Mouse (Mus musculus): ENCODE data around the gene Hist2h2be. TPM values are rescaled to one million over a fixed set of nuclear protein-coding genes. Genes with fewer than 3 reads are reported as not detected.

Gene Hist2h2be
- polyA plus RNA-seq, 1 experiment from 2014 or later = 7.2 TPM

GRCm38 (mm10) chr3:96230910-96231757 lies 10.2 kb downstream of the Hist2h2be start:
- no peak overlapping the region for H3K27ac ChIP-seq (replicated peaks; ENCODE audit: low read depth, low read length)
- H3K27me3 ChIP-seq (ENCODE audit: control insufficient read depth, insufficient read depth, low read length) = no peaks in the 10 kb centered on the region
- DNase-seq (ENCODE audit: low spot score) (no peak), ATAC-seq (ENCODE audit: insufficient number of reproducible peaks, low FRiP score, low TSS enrichment, low read depth) (no peak)
- no peaks in the 10 kb centered on the region for H3K9me3 ChIP-seq (ENCODE audit: control insufficient read depth, low read length)
- H3K9ac ChIP-seq (ENCODE audit: low read length) = no peak overlapping the region
- H3K4me1 ChIP-seq (ENCODE audit: control insufficient read depth, insufficient read depth, low read length) = no peaks in the 10 kb centered on the region
- no peak overlapping the region for H3K4me2 ChIP-seq (ENCODE audit: low read depth, severe bottlenecking)
- no peak overlapping the region for H3K4me3 ChIP-seq (ENCODE audit: low read depth, low read length)
- 77% methylated on average over 4 of the region's 4 CpGs for WGBS
- no peaks in the 10 kb centered on the region for H3K36me3 ChIP-seq (ENCODE audit: control insufficient read depth, insufficient read depth, low read length)

- no peak for ATAC-seq (ENCODE audit: insufficient number of reproducible peaks, low FRiP score, low TSS enrichment, low read depth)
- 63% methylated on average over 2 of the region's 2 CpGs for WGBS
These were observed 10.8 kb downstream of the Hist2h2be start for GRCm38 (mm10) chr3:96231758-96232120.

GRCm38 (mm10) chr3:96234914-96235313 lies 14.0 kb downstream of the Hist2h2be start:
- H3K27ac ChIP-seq (replicated peaks; ENCODE audit: low read depth, low read length) = no peak overlapping the region
- H3K4me2 ChIP-seq (ENCODE audit: low read depth, severe bottlenecking) = no peak overlapping the region
- H3K36me3 ChIP-seq (ENCODE audit: control insufficient read depth, insufficient read depth, low read length) = no peaks in the 10 kb centered on the region
- no peak overlapping the region for H3K4me3 ChIP-seq (ENCODE audit: low read depth, low read length)
- no peak for ATAC-seq (ENCODE audit: insufficient number of reproducible peaks, low FRiP score, low TSS enrichment, low read depth)
- H3K27me3 ChIP-seq (ENCODE audit: control insufficient read depth, insufficient read depth, low read length) = no peaks in the 10 kb centered on the region
- no peaks in the 10 kb centered on the region for H3K9me3 ChIP-seq (ENCODE audit: control insufficient read depth, low read length)
- 88% methylated on average over 2 of the region's 2 CpGs for WGBS
- no peak for DNase-seq (ENCODE audit: low spot score)
- H3K4me1 ChIP-seq (ENCODE audit: control insufficient read depth, insufficient read depth, low read length) = 0 out of 2 replicates have a peak, but pooled peaks cover 3% of the 10 kb centered on the region
- H3K9ac ChIP-seq (ENCODE audit: low read length) = no peak overlapping the region

More at GRCm38 (mm10) chr3:96231758-96232120, 10.8 kb downstream of the Hist2h2be start:
- Histone ChIP-seq H3K27me3 (ENCODE audit: control insufficient read depth, insufficient read depth, low read length) (no peaks in the 10 kb centered on the region), H3K9me3 (ENCODE audit: control insufficient read depth, low read length) (no peaks in the 10 kb centered on the region), H3K27ac (replicated peaks; ENCODE audit: low read depth, low read length) (no peak overlapping the region), H3K4me3 (ENCODE audit: low read depth, low read length) (no peak overlapping the region), H3K4me2 (ENCODE audit: low read depth, severe bottlenecking) (no peak overlapping the region), H3K9ac (ENCODE audit: low read length) (no peak overlapping the region), H3K36me3 (ENCODE audit: control insufficient read depth, insufficient read depth, low read length) (no peaks in the 10 kb centered on the region), H3K4me1 (ENCODE audit: control insufficient read depth, insufficient read depth, low read length) (no peaks in the 10 kb centered on the region)
- no peak for DNase-seq (ENCODE audit: low spot score)

- DNase-seq (ENCODE audit: low spot score) (no peak), ATAC-seq (ENCODE audit: insufficient number of reproducible peaks, low FRiP score, low TSS enrichment, low read depth) (no peak)
- Histone ChIP-seq H3K27ac (replicated peaks; ENCODE audit: low read depth, low read length) (no peak overlapping the region), H3K27me3 (ENCODE audit: control insufficient read depth, insufficient read depth, low read length) (no peaks in the 10 kb centered on the region), H3K4me3 (ENCODE audit: low read depth, low read length) (no peak overlapping the region), H3K9ac (ENCODE audit: low read length) (no peak overlapping the region), H3K9me3 (ENCODE audit: control insufficient read depth, low read length) (no peaks in the 10 kb centered on the region), H3K4me2 (ENCODE audit: low read depth, severe bottlenecking) (no peak overlapping the region), H3K4me1 (ENCODE audit: control insufficient read depth, insufficient read depth, low read length) (0 out of 2 replicates have a peak, but pooled peaks cover 4% of the 10 kb centered on the region), H3K36me3 (ENCODE audit: control insufficient read depth, insufficient read depth, low read length) (no peaks in the 10 kb centered on the region)
- WGBS = 77% methylated on average over 3 of the region's 3 CpGs
These were observed 14.9 kb downstream of the Hist2h2be start for GRCm38 (mm10) chr3:96235836-96236235.

GRCm38 (mm10) chr3:96236834-96237334 lies 16.0 kb downstream of the Hist2h2be start:
- DNase-seq (ENCODE audit: low spot score) (no peak), ATAC-seq (ENCODE audit: insufficient number of reproducible peaks, low FRiP score, low TSS enrichment, low read depth) (no peak)
- Histone ChIP-seq H3K9me3 (ENCODE audit: control insufficient read depth, low read length) (no peaks in the 10 kb centered on the region), H3K4me2 (ENCODE audit: low read depth, severe bottlenecking) (peak overlapping the region; percentile 60), H3K9ac (ENCODE audit: low read length) (peak overlapping the region; percentile 78; the same call in 1 of the 2 replicates), H3K27me3 (ENCODE audit: control insufficient read depth, insufficient read depth, low read length) (no peaks in the 10 kb centered on the region), H3K4me3 (ENCODE audit: low read depth, low read length) (peak overlapping the region; percentile 40), H3K36me3 (ENCODE audit: control insufficient read depth, insufficient read depth, low read length) (no peaks in the 10 kb centered on the region), H3K27ac (replicated peaks; ENCODE audit: low read depth, low read length) (peak overlapping the region; percentile 89), H3K4me1 (ENCODE audit: control insufficient read depth, insufficient read depth, low read length) (0 out of 2 replicates have a peak, but pooled peaks cover 5% of the 10 kb centered on the region)
- 83% methylated on average over 4 of the region's 4 CpGs for WGBS

GRCm38 (mm10) chr3:96237335-96237903 lies 16.5 kb downstream of the Hist2h2be start:
- WGBS = 27% methylated on average over 7 of the region's 7 CpGs
- peak overlapping the region; percentile 78 for H3K9ac ChIP-seq (ENCODE audit: low read length)
- 0 out of 2 replicates have a peak, but pooled peaks cover 5% of the 10 kb centered on the region for H3K4me1 ChIP-seq (ENCODE audit: control insufficient read depth, insufficient read depth, low read length)
- ATAC-seq (ENCODE audit: insufficient number of reproducible peaks, low FRiP score, low TSS enrichment, low read depth) = no peak
- DNase-seq (ENCODE audit: low spot score) = peak; percentile 61
- H3K27ac ChIP-seq (replicated peaks; ENCODE audit: low read depth, low read length) = peak overlapping the region; percentile 89
- H3K27me3 ChIP-seq (ENCODE audit: control insufficient read depth, insufficient read depth, low read length) = no peaks in the 10 kb centered on the region
- H3K4me2 ChIP-seq (ENCODE audit: low read depth, severe bottlenecking) = peak overlapping the region; percentile 60
- H3K9me3 ChIP-seq (ENCODE audit: control insufficient read depth, low read length) = no peaks in the 10 kb centered on the region
- H3K4me3 ChIP-seq (ENCODE audit: low read depth, low read length) = peak overlapping the region; percentile 40
- no peaks in the 10 kb centered on the region for H3K36me3 ChIP-seq (ENCODE audit: control insufficient read depth, insufficient read depth, low read length)

GRCm38 (mm10) chr3:96237904-96238511 lies 17.1 kb downstream of the Hist2h2be start:
- WGBS = under 1% methylated on average over 12 of the region's 12 CpGs
- no peaks in the 10 kb centered on the region for H3K9me3 ChIP-seq (ENCODE audit: control insufficient read depth, low read length)
- DNase-seq (ENCODE audit: low spot score) = peak; percentile 63

More at GRCm38 (mm10) chr3:96237904-96238511, 17.1 kb downstream of the Hist2h2be start:
- ATAC-seq (ENCODE audit: insufficient number of reproducible peaks, low FRiP score, low TSS enrichment, low read depth) = no peak
- H3K4me3 ChIP-seq (ENCODE audit: low read depth, low read length) = peak overlapping the region; percentile 40
- H3K27me3 ChIP-seq (ENCODE audit: control insufficient read depth, insufficient read depth, low read length) = no peaks in the 10 kb centered on the region
- 0 out of 2 replicates have a peak, but pooled peaks cover 7% of the 10 kb centered on the region for H3K4me1 ChIP-seq (ENCODE audit: control insufficient read depth, insufficient read depth, low read length)
- H3K4me2 ChIP-seq (ENCODE audit: low read depth, severe bottlenecking) = peak overlapping the region; percentile 60
- H3K9ac ChIP-seq (ENCODE audit: low read length) = peak overlapping the region; percentile 78
- no peaks in the 10 kb centered on the region for H3K36me3 ChIP-seq (ENCODE audit: control insufficient read depth, insufficient read depth, low read length)
- H3K27ac ChIP-seq (replicated peaks; ENCODE audit: low read depth, low read length) = peak overlapping the region; percentile 89

Measured in limb, embryonic 11.5 days (tissue).